Mouse (Mus musculus): ENCODE measurements around the gene Cnn2. TPM values are rescaled to one million over a fixed set of nuclear protein-coding genes. Genes with fewer than 3 reads are reported as not detected.
"Not testable (repeated sequence)": the region's sequence is repeated elsewhere in the genome, so short reads cannot be mapped to it uniquely, and the experiment has no call there.

The Cnn2 gene
- polyA plus RNA-seq, 1 experiment from 2014 or later, result 42.8 TPM

- 0 out of 2 replicates have a peak overlapping the region, but pooled peaks have one; percentile 11 for H3K27ac ChIP-seq (ENCODE audit: low read depth)
- DNase-seq (no peak), ATAC-seq (no peak)
These were observed 55.7 kb downstream of the Cnn2 start for GRCm38 (mm10) chr10:80044087-80044486.

GRCm38 (mm10) chr10:80045364-80045763, 57.0 kb downstream of the Cnn2 start:
- H3K27ac ChIP-seq (ENCODE audit: low read depth); H3K4me1 ChIP-seq (ENCODE audit: insufficient read depth); H3K4me3 ChIP-seq (ENCODE audit: low read depth, low read length); H3K27me3 ChIP-seq (ENCODE audit: insufficient read depth, low read length); H3K9me3 ChIP-seq (ENCODE audit: low read length); H3K4me2 ChIP-seq (ENCODE audit: low read depth, low read length); H3K36me3 ChIP-seq (replicated peaks; ENCODE audit: insufficient read depth, low read length); H3K9ac ChIP-seq (replicated peaks); DNase-seq; ATAC-seq: not testable (repeated sequence)
- WGBS (ENCODE audit: insufficient replicate concordance), result 88% methylated on average over 2 of the region's 4 CpGs

More at GRCm38 (mm10) chr10:80044087-80044486, 55.7 kb downstream of the Cnn2 start:
- Histone ChIP-seq H3K4me3 (ENCODE audit: low read depth, low read length) (no peak overlapping the region), H3K9ac (replicated peaks) (no peak overlapping the region), H3K9me3 (ENCODE audit: low read length) (no peaks in the 10 kb centered on the region), H3K4me1 (ENCODE audit: insufficient read depth) (peaks cover 10% of the 10 kb centered on the region; the same call in 1 of the 2 replicates), H3K36me3 (replicated peaks; ENCODE audit: insufficient read depth, low read length) (no peaks in the 10 kb centered on the region), H3K4me2 (ENCODE audit: low read depth, low read length) (no peak overlapping the region), H3K27me3 (ENCODE audit: insufficient read depth, low read length) (no peaks in the 10 kb centered on the region)
- 82% methylated on average over 4 of the region's 4 CpGs for WGBS (ENCODE audit: insufficient replicate concordance)
- no peak for TF ChIP-seq CTCF (IDR thresholded peaks at IDR 0.05; ENCODE audit: low read depth)
- no peak for TF ChIP-seq EP300 (IDR thresholded peaks at IDR 0.05; ENCODE audit: low read depth)

Other genes with a start within 250 kb of the Cnn2 start
- gene Polrmt, start 242.0 kb upstream of the Cnn2 start, polyA plus RNA-seq (2015; fragmentation: Nextera tagmentation; extraction: Ambion mirVana), result 9.9 and 12.6 TPM in 2 replicates
- not detected in 2 replicates for gene Fgf22, start 233.5 kb upstream of the Cnn2 start, polyA plus RNA-seq (2015; fragmentation: Nextera tagmentation; extraction: Ambion mirVana)
- gene Rnf126, start 221.6 kb upstream of the Cnn2 start, polyA plus RNA-seq (2015; fragmentation: Nextera tagmentation; extraction: Ambion mirVana), result 28.2 and 34.1 TPM in 2 replicates
- gene Fstl3, start 211.3 kb upstream of the Cnn2 start, polyA plus RNA-seq (2015; fragmentation: Nextera tagmentation; extraction: Ambion mirVana), result 0.36 and 0.63 TPM in 2 replicates
- 5.0 and 7.2 TPM in 2 replicates for gene Prss57, start 197.6 kb upstream of the Cnn2 start, polyA plus RNA-seq (2015; fragmentation: Nextera tagmentation; extraction: Ambion mirVana)
- 7.9 and 9.2 TPM in 2 replicates for gene Palm, start 195.0 kb upstream of the Cnn2 start, polyA plus RNA-seq (2015; fragmentation: Nextera tagmentation; extraction: Ambion mirVana)
- gene Misp, start 167.6 kb upstream of the Cnn2 start, polyA plus RNA-seq (2015; fragmentation: Nextera tagmentation; extraction: Ambion mirVana), result 1.00 and 1.3 TPM in 2 replicates
- 55.4 and 59.1 TPM in 2 replicates for gene Ptbp1, start 134.2 kb upstream of the Cnn2 start, polyA plus RNA-seq (2015; fragmentation: Nextera tagmentation; extraction: Ambion mirVana)
- 123 and 127 TPM in 2 replicates for gene Prtn3, start 114.1 kb upstream of the Cnn2 start, polyA plus RNA-seq (2015; fragmentation: Nextera tagmentation; extraction: Ambion mirVana)
- gene Plppr3, start 114.0 kb upstream of the Cnn2 start, polyA plus RNA-seq (2015; fragmentation: Nextera tagmentation; extraction: Ambion mirVana), result 2.9 and 4.9 TPM in 2 replicates
- 180 and 207 TPM in 2 replicates for gene Elane, start 102.3 kb upstream of the Cnn2 start, polyA plus RNA-seq (2015; fragmentation: Nextera tagmentation; extraction: Ambion mirVana)
- not detected in 2 replicates for gene Cfd, start 97.7 kb upstream of the Cnn2 start, polyA plus RNA-seq (2015; fragmentation: Nextera tagmentation; extraction: Ambion mirVana)
- 13.5 and 14.3 TPM in 2 replicates for gene Med16, start 79.7 kb upstream of the Cnn2 start, polyA plus RNA-seq (2015; fragmentation: Nextera tagmentation; extraction: Ambion mirVana)
- 4.6 TPM in 1 of 2 replicates, not detected in the other for gene Gm26602, start 77.7 kb upstream of the Cnn2 start, polyA plus RNA-seq (2015; fragmentation: Nextera tagmentation; extraction: Ambion mirVana)
- 0.18 and 0.34 TPM in 2 replicates for gene Kiss1r, start 71.6 kb upstream of the Cnn2 start, polyA plus RNA-seq (2015; fragmentation: Nextera tagmentation; extraction: Ambion mirVana)
- gene R3hdm4, start 67.4 kb upstream of the Cnn2 start, polyA plus RNA-seq (2015; fragmentation: Nextera tagmentation; extraction: Ambion mirVana), result 47.3 and 51.7 TPM in 2 replicates
- gene Arid3a, start 61.5 kb upstream of the Cnn2 start, polyA plus RNA-seq (2015; fragmentation: Nextera tagmentation; extraction: Ambion mirVana), result 4.5 and 5.5 TPM in 2 replicates
- gene Wdr18, start 28.4 kb upstream of the Cnn2 start, polyA plus RNA-seq (2015; fragmentation: Nextera tagmentation; extraction: Ambion mirVana), result 40.7 and 41.2 TPM in 2 replicates
- 0.05 TPM in 1 of 2 replicates, not detected in the other for gene Grin3b, start 17.9 kb upstream of the Cnn2 start, polyA plus RNA-seq (2015; fragmentation: Nextera tagmentation; extraction: Ambion mirVana)
- gene Tmem259, start 4.3 kb upstream of the Cnn2 start, polyA plus RNA-seq (2015; fragmentation: Nextera tagmentation; extraction: Ambion mirVana), result 13.2 and 14.5 TPM in 2 replicates
- gene Abca7, start 7.9 kb downstream of the Cnn2 start, polyA plus RNA-seq (2015; fragmentation: Nextera tagmentation; extraction: Ambion mirVana), result 2.5 and 3.1 TPM in 2 replicates
- 12.1 and 14.2 TPM in 2 replicates for gene Arhgap45, start 28.1 kb downstream of the Cnn2 start, polyA plus RNA-seq (2015; fragmentation: Nextera tagmentation; extraction: Ambion mirVana)
- 57.0 and 58.3 TPM in 2 replicates for gene Polr2e, start 51.2 kb downstream of the Cnn2 start, polyA plus RNA-seq (2015; fragmentation: Nextera tagmentation; extraction: Ambion mirVana)
- gene Gpx4, start 58.6 kb downstream of the Cnn2 start, polyA plus RNA-seq (2015; fragmentation: Nextera tagmentation; extraction: Ambion mirVana), result 537 and 560 TPM in 2 replicates
- gene Sbno2, start 117.0 kb downstream of the Cnn2 start, polyA plus RNA-seq (2015; fragmentation: Nextera tagmentation; extraction: Ambion mirVana), result 7.4 and 8.7 TPM in 2 replicates
- gene Stk11, start 127.2 kb downstream of the Cnn2 start, polyA plus RNA-seq (2015; fragmentation: Nextera tagmentation; extraction: Ambion mirVana), result 9.1 and 11.2 TPM in 2 replicates
- gene Atp5d, start 150.0 kb downstream of the Cnn2 start, polyA plus RNA-seq (2015; fragmentation: Nextera tagmentation; extraction: Ambion mirVana), result 537 and 576 TPM in 2 replicates
- gene Cbarp, start 152.3 kb downstream of the Cnn2 start, polyA plus RNA-seq (2015; fragmentation: Nextera tagmentation; extraction: Ambion mirVana), result 0.11 and 0.18 TPM in 2 replicates
- 3.0 and 4.3 TPM in 2 replicates for gene Midn, start 159.7 kb downstream of the Cnn2 start, polyA plus RNA-seq (2015; fragmentation: Nextera tagmentation; extraction: Ambion mirVana)
- 87.0 and 93.3 TPM in 2 replicates for gene Cirbp, start 177.4 kb downstream of the Cnn2 start, polyA plus RNA-seq (2015; fragmentation: Nextera tagmentation; extraction: Ambion mirVana)
- gene 1600002K03Rik, start 184.4 kb downstream of the Cnn2 start, polyA plus RNA-seq (2015; fragmentation: Nextera tagmentation; extraction: Ambion mirVana), result 6.7 and 6.8 TPM in 2 replicates
- 0.15 and 0.18 TPM in 2 replicates for gene Efna2, start 190.9 kb downstream of the Cnn2 start, polyA plus RNA-seq (2015; fragmentation: Nextera tagmentation; extraction: Ambion mirVana)
- 9.8 and 13.3 TPM in 2 replicates for gene Mum1, start 237.8 kb downstream of the Cnn2 start, polyA plus RNA-seq (2015; fragmentation: Nextera tagmentation; extraction: Ambion mirVana)

All from liver, postnatal 0 days (tissue).